Mouse (Mus musculus) kidney, adult 9 months (tissue): ENCODE measurements at regions not wholly inside any gene's neighbourhood (a gene's known extent, or its start where the extent isn't known, plus 50 kb on each side); places are given as distances from the start of the nearest gene placed in this dataset.

Experiments
- DNase-seq: peaks from one replicate; pipeline ENCODE4 v3.0.0; 2022

GRCm38 (mm10) chr6:100380536-100380935 lies 93.3 kb upstream of the Rybp start:
- no peak for DNase-seq

DNA sequence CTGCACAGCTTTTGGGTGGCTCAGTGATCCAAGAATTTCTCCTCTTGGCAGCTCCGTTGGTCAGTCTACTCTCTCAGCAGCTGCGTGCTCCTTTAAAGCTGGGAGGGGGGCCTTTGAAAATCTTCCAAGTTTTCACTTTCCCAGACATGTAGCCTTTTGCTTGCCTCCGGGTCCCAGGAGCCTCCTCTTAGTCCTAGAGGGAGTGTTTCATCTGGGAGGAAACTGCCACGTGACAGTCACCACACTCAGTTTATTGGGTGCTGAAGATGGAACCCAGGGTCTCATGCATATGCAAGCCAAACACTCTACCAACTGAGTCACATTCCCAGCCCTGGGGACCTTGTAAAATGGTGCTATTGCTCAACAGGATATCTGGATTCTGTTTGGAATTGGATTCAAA lies 92.5 kb upstream of the Rybp start:
- no peak for DNase-seq

- no peak for DNase-seq
These were observed 91.2 kb upstream of the Rybp start for GRCm38 (mm10) chr6:100378533-100378874.

DNA sequence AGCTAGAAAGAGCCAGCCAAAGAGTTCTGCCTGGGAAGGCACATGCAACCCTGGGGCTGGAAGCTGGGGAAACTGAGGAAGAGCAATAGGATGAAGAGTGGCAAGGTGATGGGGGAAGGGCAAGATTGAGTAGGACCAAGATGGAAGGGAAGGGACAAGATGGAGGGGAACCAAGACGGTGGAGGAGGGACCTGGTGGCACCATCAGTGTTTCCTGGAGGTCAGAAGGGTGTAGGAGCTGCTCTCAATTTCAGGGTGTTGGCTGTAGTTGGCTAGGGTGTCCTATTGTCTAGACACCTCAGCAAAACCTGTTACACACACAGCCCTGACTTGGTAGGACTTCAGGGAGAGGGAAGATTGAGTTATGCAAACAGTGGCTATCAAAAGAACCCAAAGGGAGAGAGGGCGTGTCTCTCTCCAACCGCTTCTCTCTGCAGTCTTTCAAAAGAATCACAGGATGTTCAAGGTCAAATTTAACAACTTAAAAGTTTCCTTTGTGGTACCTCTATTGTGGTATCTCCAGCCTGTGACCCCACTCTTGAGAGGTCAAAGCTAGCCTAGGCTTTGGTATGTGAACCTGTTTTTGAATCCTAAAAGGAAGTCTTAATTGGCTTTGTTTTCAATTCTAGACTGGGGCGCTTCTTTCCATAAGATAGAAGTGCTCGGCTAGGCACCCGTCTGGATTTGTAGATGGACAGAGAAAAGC lies 90.7 kb upstream of the Rybp start:
- DNase-seq = no peak

DNA sequence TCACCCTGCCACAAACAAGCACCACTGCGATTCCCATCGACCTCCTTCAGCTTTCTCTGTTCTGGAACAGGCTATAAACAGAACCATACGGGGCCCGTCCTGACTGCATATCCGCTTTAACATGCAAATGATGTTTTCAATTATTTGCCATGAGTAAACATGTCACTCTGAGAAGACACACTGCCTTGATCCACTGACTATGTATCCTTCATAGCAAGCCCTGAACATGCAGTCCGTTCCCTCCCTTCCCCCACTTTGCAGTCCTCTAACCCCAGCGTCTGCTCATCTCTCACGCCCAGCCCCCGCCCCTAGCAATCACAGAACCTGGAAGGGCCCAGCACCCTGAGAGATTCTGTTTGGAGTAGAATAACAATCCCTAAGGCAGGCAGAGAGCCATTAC lies 89.4 kb upstream of the Rybp start:
- no peak for DNase-seq

- no peak for DNase-seq
These were observed 83.5 kb upstream of the Rybp start for GRCm38 (mm10) chr6:100370828-100371227.

GRCm38 (mm10) chr6:100370358-100370757 lies 83.1 kb upstream of the Rybp start:
- no peak for DNase-seq

GRCm38 (mm10) chr6:100366231-100366630 lies 78.9 kb upstream of the Rybp start:
- DNase-seq = no peak

DNA sequence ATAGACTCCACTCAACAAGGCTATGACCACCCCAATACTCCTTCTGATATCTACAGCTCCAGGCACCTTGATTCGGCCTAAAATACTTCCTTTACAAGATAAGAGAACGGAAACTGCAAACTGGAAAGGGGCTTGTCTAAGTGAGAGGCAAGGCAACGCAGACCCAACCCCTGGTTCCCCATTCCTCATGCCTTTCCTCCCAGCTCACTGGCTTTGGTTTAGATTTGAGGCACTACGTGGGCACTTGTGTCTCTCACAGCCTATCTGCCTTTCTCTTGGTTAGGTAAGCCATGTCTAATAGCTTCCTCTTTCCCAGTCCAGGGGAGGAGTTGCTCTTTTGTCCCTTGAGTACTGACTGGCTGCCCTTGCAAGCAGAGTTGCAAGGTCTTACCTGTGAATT lies 78.5 kb upstream of the Rybp start:
- no peak for DNase-seq

GRCm38 (mm10) chr6:100363683-100364082 lies 76.4 kb upstream of the Rybp start:
- peak; percentile 26 for DNase-seq

DNA sequence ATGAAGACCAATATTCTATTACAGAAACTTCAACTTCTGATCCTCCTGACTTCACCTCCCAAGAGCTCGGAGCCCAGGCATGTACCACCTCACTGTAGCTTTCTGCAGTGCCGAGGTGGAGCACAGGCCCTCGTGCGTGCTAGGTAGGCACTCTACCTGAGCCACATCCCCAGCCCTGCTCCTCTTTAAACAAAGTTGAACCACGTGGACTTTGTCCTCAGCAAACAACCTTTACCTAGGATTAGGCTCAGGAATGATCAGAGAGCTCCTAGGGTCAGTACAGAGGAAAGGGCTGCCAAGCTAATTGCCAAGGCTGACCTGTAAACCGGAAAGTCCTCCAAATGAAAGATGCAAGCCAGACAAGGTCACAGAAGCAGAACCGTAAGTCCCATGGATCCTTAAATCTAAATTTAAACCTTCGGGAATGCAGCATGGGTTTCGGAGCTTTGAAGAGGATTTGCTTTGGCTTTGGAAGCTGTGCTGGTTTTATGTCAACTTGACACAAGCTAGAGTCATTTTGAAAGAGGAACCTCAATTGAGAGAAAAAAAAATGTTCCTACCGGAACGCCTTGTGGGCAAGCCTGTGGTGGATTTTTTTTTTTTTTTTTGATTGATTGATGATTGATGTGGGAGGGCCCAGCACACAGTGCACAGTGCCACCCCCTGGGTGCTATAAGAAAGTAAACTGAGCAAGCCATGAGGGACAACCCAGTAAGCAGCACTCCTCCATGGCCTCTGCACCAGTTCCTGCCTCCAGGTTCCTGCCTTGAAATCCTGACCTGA lies 69.5 kb upstream of the Rybp start:
- DNase-seq = no peak

- DNase-seq = no peak
These were observed 68.6 kb upstream of the Rybp start for GRCm38 (mm10) chr6:100355858-100356257.

- no peak for DNase-seq
These were observed 60.2 kb upstream of the Rybp start for GRCm38 (mm10) chr6:100347481-100347880.

DNA sequence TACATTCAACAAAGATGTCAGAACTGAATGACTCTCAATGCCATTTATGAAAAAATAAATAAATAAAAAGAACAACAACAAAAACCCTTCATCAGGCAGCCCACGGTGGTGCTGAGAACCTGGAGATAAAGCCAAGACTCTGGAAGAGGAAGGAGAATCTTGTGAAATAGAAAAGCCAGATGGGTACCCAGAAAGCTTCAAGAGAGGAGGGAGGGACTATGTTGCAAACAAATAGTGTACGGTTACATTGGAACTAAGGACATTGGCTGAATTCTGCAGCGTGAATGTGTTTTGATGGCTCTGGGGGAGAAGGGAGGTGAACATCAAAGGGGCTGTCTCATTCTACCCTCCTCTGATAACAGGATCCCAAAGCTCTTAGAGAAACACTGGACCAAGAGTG lies 57.8 kb upstream of the Rybp start:
- DNase-seq = no peak

DNA sequence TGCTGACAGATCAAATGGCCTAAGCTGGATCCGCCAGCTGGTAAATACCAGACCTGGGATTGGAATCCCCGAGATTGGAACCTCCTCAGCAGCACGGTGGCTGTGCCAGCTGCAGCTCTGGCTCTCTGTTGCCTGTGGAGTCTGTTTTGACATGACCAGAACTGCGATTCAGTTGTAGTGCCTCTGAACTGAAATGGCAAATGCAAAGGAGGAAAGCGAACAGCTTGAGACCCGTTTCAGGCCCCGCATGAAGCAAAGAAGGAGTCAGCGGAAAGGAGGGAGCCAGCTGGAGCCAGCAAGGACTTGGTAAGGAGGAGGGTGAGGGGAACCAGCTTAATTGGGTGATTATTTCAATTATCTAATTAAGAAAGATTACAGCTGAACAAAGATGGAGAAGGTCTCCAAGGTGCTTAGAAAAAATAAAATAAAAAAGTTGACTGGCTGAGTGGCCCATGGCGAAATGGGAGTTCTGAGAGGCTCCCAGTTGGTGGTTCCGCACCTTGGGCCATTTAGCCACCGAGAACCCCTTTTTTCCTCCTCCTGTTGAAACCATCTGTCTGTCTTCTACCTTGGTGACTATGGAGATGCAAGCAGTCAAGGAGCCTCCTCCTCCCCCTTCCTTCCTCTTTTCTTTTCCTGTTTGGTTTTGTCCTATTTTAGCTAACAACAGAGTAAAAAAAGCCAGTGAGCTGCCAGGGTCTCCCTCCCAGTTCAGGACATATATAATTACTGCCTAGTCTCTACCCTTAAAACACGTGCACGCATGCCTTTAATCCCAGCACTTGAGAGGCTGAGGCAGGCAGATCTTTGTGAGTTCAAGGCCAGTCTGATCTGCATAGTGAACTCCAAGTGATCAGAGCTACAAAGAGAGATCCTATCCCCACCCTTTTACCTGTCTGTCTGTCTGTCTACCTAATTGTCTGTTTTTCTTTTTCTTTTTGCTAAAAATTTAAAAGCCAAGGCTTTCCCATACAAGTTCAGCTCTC lies 54.3 kb upstream of the Rybp start:
- no peak for DNase-seq

- DNase-seq = no peak
These were observed 51.0 kb upstream of the Rybp start for GRCm38 (mm10) chr6:100338291-100338690.
